Mouse (Mus musculus): ENCODE measurements around the gene Olfr601. TPM values are rescaled to one million over a fixed set of nuclear protein-coding genes. Genes with fewer than 3 reads are reported as not detected.
"Not testable (repeated sequence)": the region's sequence is repeated elsewhere in the genome, so short reads cannot be mapped to it uniquely, and the experiment has no call there.

Olfr601 gene
- polyA plus RNA-seq, 1 experiment from 2014 or later = not detected

DNA sequence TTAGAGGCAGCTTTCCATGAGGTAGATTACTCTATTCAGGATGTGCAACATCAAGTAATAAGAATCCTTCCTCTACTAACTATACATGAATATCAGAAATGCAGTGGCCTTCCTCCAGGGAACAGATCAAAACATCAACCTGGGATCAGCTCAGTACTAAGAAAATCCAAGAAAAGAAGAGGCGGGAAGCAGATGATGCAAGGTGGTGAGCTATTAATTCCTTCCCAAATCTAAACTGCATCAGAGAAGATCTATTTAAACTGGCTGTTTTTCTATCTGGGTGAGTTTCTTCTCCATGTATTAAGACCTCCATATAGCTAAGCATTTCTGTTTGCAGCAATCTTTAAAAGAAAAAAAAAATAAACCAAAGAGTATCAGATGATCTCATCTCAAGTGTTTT lies 26.8 kb downstream of the Olfr601 start, which contains the start of gene Olfr599:
Olfr599 (plus strand) TSS at position 301 of the 400 bp plus-strand sequence.
- Histone ChIP-seq H3K4me2 (replicated peaks; ENCODE audit: low read depth) (no peak within 1 kb of the TSS), H3K27ac (replicated peaks) (no peak within 1 kb of the TSS), H3K36me3 (ENCODE audit: control insufficient read depth, insufficient read depth, low read length) (no peaks in the 10 kb centered on the region), H3K4me1 (replicated peaks; ENCODE audit: control insufficient read depth, insufficient read depth) (no peaks in the 10 kb centered on the region), H3K27me3 (ENCODE audit: control insufficient read depth, insufficient read depth, low read length) (no peaks in the 10 kb centered on the region), H3K9ac (ENCODE audit: low read length) (no peak within 1 kb of the TSS), H3K9me3 (ENCODE audit: control insufficient read depth, low read length) (no peaks in the 10 kb centered on the region), H3K4me3 (ENCODE audit: low read depth, low read length) (no peak within 1 kb of the TSS)
- DNase-seq (ENCODE audit: low spot score) = no peak
- WGBS = 90% methylated on average over 1 of the region's 1 CpGs
- TF ChIP-seq EP300 (optimal IDR thresholded peaks at IDR 0.05) (no peak), CTCF (IDR thresholded peaks at IDR 0.05; ENCODE audit: low read depth) (no peak)
- ATAC-seq (ENCODE audit: low FRiP score, low TSS enrichment) = no peak

DNA sequence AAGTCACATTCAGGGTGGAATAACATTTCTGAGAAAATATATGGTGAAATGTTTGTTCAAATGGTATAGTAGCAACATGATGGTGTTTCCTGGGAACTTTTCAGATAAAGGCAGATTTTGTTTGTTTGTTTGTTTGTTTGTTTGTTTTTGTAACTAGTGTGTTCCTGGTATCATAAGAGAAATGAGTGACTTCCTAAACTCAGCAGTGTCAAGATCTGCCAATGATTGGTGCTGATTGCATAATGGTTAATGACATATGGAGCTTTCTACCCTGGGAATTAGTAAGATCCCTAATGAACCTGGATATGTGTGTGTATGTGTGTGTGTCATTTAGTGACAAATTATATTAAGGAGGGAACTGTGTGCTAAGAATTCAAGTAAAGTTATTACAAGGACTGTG lies 39.2 kb downstream of the Olfr601 start, which contains the start of gene Olfr598:
Olfr598 (plus strand) TSS at position 301 of the 400 bp plus-strand sequence.
- Histone ChIP-seq H3K9me3 (ENCODE audit: control insufficient read depth, low read length) (no peaks in the 10 kb centered on the region), H3K36me3 (ENCODE audit: control insufficient read depth, insufficient read depth, low read length) (no peaks in the 10 kb centered on the region), H3K4me3 (ENCODE audit: low read depth, low read length) (no peak within 1 kb of the TSS), H3K4me2 (replicated peaks; ENCODE audit: low read depth) (no peak within 1 kb of the TSS), H3K27ac (replicated peaks) (no peak within 1 kb of the TSS), H3K9ac (ENCODE audit: low read length) (no peak within 1 kb of the TSS), H3K27me3 (ENCODE audit: control insufficient read depth, insufficient read depth, low read length) (no peaks in the 10 kb centered on the region), H3K4me1 (replicated peaks; ENCODE audit: control insufficient read depth, insufficient read depth) (no peaks in the 10 kb centered on the region)
- DNase-seq (ENCODE audit: low spot score) (no peak), ATAC-seq (ENCODE audit: low FRiP score, low TSS enrichment) (no peak)
- TF ChIP-seq CTCF (IDR thresholded peaks at IDR 0.05; ENCODE audit: low read depth) = no peak

DNA sequence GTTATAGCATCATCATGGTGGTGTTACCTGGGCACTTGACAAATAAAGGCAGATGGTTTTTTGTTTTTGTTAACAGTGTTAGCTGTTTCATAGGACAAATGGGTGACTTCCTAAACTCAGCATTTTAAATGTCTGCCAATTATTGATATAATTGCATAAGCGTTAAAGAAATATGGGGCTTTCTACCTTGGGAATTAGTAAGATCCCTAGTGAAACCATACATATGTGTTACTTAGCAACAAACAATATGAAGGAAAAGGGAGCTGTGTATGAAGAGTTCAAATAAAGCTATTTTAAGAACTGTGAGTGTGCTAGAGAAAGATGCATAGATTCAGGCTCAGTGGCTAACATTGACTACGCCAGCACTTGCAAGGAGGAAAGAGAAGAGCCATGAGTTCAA lies 46.4 kb downstream of the Olfr601 start, which contains the start of gene Olfr597:
Olfr597 (plus strand) TSS at position 301 of the 400 bp plus-strand sequence.
- not testable (repeated sequence) for H3K4me1 ChIP-seq (replicated peaks; ENCODE audit: control insufficient read depth, insufficient read depth); H3K4me2 ChIP-seq (replicated peaks; ENCODE audit: low read depth); H3K27ac ChIP-seq (replicated peaks); ATAC-seq (ENCODE audit: low FRiP score, low TSS enrichment); H3K4me3 ChIP-seq (ENCODE audit: low read depth, low read length); H3K9me3 ChIP-seq (ENCODE audit: control insufficient read depth, low read length); DNase-seq (ENCODE audit: low spot score); H3K9ac ChIP-seq (ENCODE audit: low read length); H3K27me3 ChIP-seq (ENCODE audit: control insufficient read depth, insufficient read depth, low read length); H3K36me3 ChIP-seq (ENCODE audit: control insufficient read depth, insufficient read depth, low read length)
- 79% methylated on average over 2 of the region's 2 CpGs for WGBS

Other genes with a start within 250 kb of the Olfr601 start
- 0.04 TPM in 1 of 2 replicates, not detected in the other for gene Olfr586, start 237.0 kb downstream of the Olfr601 start, polyA plus RNA-seq (2015; fragmentation: Nextera tagmentation; extraction: Ambion mirVana)
- not detected in 2 replicates for gene Olfr588-ps1, start 221.8 kb downstream of the Olfr601 start, polyA plus RNA-seq (2015; fragmentation: Nextera tagmentation; extraction: Ambion mirVana)
- gene Olfr589, start 206.3 kb downstream of the Olfr601 start, polyA plus RNA-seq (2015; fragmentation: Nextera tagmentation; extraction: Ambion mirVana) = not detected in 2 replicates
- not detected in 2 replicates for gene Olfr591, start 184.3 kb downstream of the Olfr601 start, polyA plus RNA-seq (2015; fragmentation: Nextera tagmentation; extraction: Ambion mirVana)
- gene Olfr592, start 177.9 kb downstream of the Olfr601 start, polyA plus RNA-seq (2015; fragmentation: Nextera tagmentation; extraction: Ambion mirVana) = 0.04 TPM in 1 of 2 replicates, not detected in the other
- not detected in 2 replicates for gene Olfr593, start 150.8 kb downstream of the Olfr601 start, polyA plus RNA-seq (2015; fragmentation: Nextera tagmentation; extraction: Ambion mirVana)
- gene Olfr594, start 145.7 kb downstream of the Olfr601 start, polyA plus RNA-seq (2015; fragmentation: Nextera tagmentation; extraction: Ambion mirVana) = not detected in 2 replicates
- gene Usp17ld, start 110.2 kb downstream of the Olfr601 start, polyA plus RNA-seq (2015; fragmentation: Nextera tagmentation; extraction: Ambion mirVana) = not detected in 2 replicates
- gene Olfr596, start 57.0 kb downstream of the Olfr601 start, polyA plus RNA-seq (2015; fragmentation: Nextera tagmentation; extraction: Ambion mirVana) = not detected in 2 replicates
- not detected in 2 replicates for gene Olfr597, start 46.3 kb downstream of the Olfr601 start, polyA plus RNA-seq (2015; fragmentation: Nextera tagmentation; extraction: Ambion mirVana)
- not detected in 2 replicates for gene Olfr598, start 39.1 kb downstream of the Olfr601 start, polyA plus RNA-seq (2015; fragmentation: Nextera tagmentation; extraction: Ambion mirVana)
- not detected in 2 replicates for gene Olfr599, start 26.7 kb downstream of the Olfr601 start, polyA plus RNA-seq (2015; fragmentation: Nextera tagmentation; extraction: Ambion mirVana)
- not detected in 2 replicates for gene Olfr600, start 13.0 kb downstream of the Olfr601 start, polyA plus RNA-seq (2015; fragmentation: Nextera tagmentation; extraction: Ambion mirVana)
- gene Olfr603, start 23.5 kb upstream of the Olfr601 start, polyA plus RNA-seq (2015; fragmentation: Nextera tagmentation; extraction: Ambion mirVana) = not detected in 2 replicates
- not detected in 2 replicates for gene Usp17lc, start 52.4 kb upstream of the Olfr601 start, polyA plus RNA-seq (2015; fragmentation: Nextera tagmentation; extraction: Ambion mirVana)
- gene Olfr605, start 82.8 kb upstream of the Olfr601 start, polyA plus RNA-seq (2015; fragmentation: Nextera tagmentation; extraction: Ambion mirVana) = not detected in 2 replicates
- not detected in 2 replicates for gene Olfr606, start 86.4 kb upstream of the Olfr601 start, polyA plus RNA-seq (2015; fragmentation: Nextera tagmentation; extraction: Ambion mirVana)
- gene Olfr607, start 101.5 kb upstream of the Olfr601 start, polyA plus RNA-seq (2015; fragmentation: Nextera tagmentation; extraction: Ambion mirVana) = not detected in 2 replicates
- not detected in 2 replicates for gene Olfr608, start 107.2 kb upstream of the Olfr601 start, polyA plus RNA-seq (2015; fragmentation: Nextera tagmentation; extraction: Ambion mirVana)
- gene Olfr609, start 135.4 kb upstream of the Olfr601 start, polyA plus RNA-seq (2015; fragmentation: Nextera tagmentation; extraction: Ambion mirVana) = not detected in 2 replicates
- not detected in 2 replicates for gene Olfr610, start 149.5 kb upstream of the Olfr601 start, polyA plus RNA-seq (2015; fragmentation: Nextera tagmentation; extraction: Ambion mirVana)
- not detected in 2 replicates for gene Olfr611, start 158.2 kb upstream of the Olfr601 start, polyA plus RNA-seq (2015; fragmentation: Nextera tagmentation; extraction: Ambion mirVana)
- not detected in 2 replicates for gene Olfr612, start 180.1 kb upstream of the Olfr601 start, polyA plus RNA-seq (2015; fragmentation: Nextera tagmentation; extraction: Ambion mirVana)
- gene Olfr613, start 185.4 kb upstream of the Olfr601 start, polyA plus RNA-seq (2015; fragmentation: Nextera tagmentation; extraction: Ambion mirVana) = not detected in 2 replicates
- not detected in 2 replicates for gene Olfr615, start 193.4 kb upstream of the Olfr601 start, polyA plus RNA-seq (2015; fragmentation: Nextera tagmentation; extraction: Ambion mirVana)
- gene Olfr616, start 206.5 kb upstream of the Olfr601 start, polyA plus RNA-seq (2015; fragmentation: Nextera tagmentation; extraction: Ambion mirVana) = not detected in 2 replicates
- gene Olfr617, start 210.4 kb upstream of the Olfr601 start, polyA plus RNA-seq (2015; fragmentation: Nextera tagmentation; extraction: Ambion mirVana) = not detected in 2 replicates
- gene Olfr618, start 227.4 kb upstream of the Olfr601 start, polyA plus RNA-seq (2015; fragmentation: Nextera tagmentation; extraction: Ambion mirVana) = 0.10 and 0.22 TPM in 2 replicates
- not detected in 2 replicates for gene Olfr619, start 237.9 kb upstream of the Olfr601 start, polyA plus RNA-seq (2015; fragmentation: Nextera tagmentation; extraction: Ambion mirVana)
- gene Olfr620, start 249.9 kb upstream of the Olfr601 start, polyA plus RNA-seq (2015; fragmentation: Nextera tagmentation; extraction: Ambion mirVana) = 0.10 TPM in 1 of 2 replicates, not detected in the other

Measured in stomach, postnatal 0 days (tissue).